8 mouse cellular contexts compared by ENCODE assay signal in the genomic region with DNA sequence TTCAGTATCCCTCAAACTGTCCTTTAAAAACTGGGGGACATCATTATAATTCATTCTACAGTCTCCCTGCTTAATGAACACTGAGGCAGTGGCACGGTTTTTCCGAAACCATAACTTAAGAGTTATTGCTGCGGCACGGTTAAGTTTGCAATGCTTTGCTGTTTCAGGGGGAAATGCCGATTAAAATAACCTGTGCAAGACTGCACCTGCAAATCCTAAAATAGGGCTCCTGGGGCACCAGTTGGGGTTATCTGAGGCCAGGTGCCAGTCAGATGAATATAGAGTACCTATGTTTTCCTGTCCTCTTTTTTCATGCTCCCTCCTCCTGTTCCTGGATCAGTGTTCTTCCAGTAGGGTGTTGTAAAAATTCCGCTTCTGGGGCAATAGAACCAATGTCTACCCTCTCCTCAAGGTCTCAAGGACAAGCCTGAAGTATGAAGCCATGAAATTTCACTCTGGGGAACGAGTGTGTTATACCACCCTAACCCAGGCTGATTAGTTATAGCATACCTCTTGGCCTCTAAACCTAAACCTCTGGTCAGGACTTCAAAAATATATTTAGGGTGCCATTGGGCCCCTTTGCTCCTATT. TPM values are rescaled to one million over a fixed set of nuclear protein-coding genes. Genes with fewer than 3 reads are reported as not detected.
DNase-seq lines count a peak whose midpoint lies in the region; ATAC-seq and TF ChIP-seq lines count a peak whose summit lies in the region.

No protein-coding gene starts in this region.

- peak overlapping the region; percentile 59 for H3K9ac ChIP-seq in liver, embryonic 15.5 days

- H3K27ac ChIP-seq in testis, adult 2 months (ENCODE audit: control insufficient read depth, insufficient read depth, low read depth, low read length) = no peak overlapping the region
- peak overlapping the region; percentile 79 for H3K27ac ChIP-seq in liver, embryonic 15.5 days (replicated peaks)

- no peaks in the 10 kb centered on the region for H3K9me3 ChIP-seq in erythroblast, embryonic 14.5 days (ENCODE audit: control insufficient read depth, low read length)
- H3K9me3 ChIP-seq in liver, embryonic 15.5 days (replicated peaks) = no peaks in the 10 kb centered on the region

- peaks cover 69% of the 10 kb centered on the region for H3K4me1 ChIP-seq in erythroblast, embryonic 14.5 days (ENCODE audit: control insufficient read depth)
- H3K4me1 ChIP-seq in testis, adult 2 months (ENCODE audit: control insufficient read depth, insufficient read depth, low read length) = peaks cover 3% of the 10 kb centered on the region
- peaks cover 60% of the 10 kb centered on the region for H3K4me1 ChIP-seq in liver, embryonic 15.5 days (replicated peaks)

- H3K36me3 ChIP-seq in erythroblast, embryonic 14.5 days (ENCODE audit: control insufficient read depth) = peaks cover 46% of the 10 kb centered on the region
- H3K36me3 ChIP-seq in testis, adult 2 months (ENCODE audit: control insufficient read depth, insufficient read depth, low read length) = no peaks in the 10 kb centered on the region
- H3K36me3 ChIP-seq in liver, embryonic 15.5 days (replicated peaks) = peaks cover 18% of the 10 kb centered on the region

- no peak for TF ChIP-seq POLR2A in testis, adult 2 months (IDR thresholded peaks at IDR 0.05; ENCODE audit: control insufficient read depth, low read depth, low read length)

- ATAC-seq in erythroblast, adult 5-6 weeks (replicated peaks; ENCODE audit: low FRiP score, poor library complexity, severe bottlenecking) = no peak
- ATAC-seq in liver, embryonic 15.5 days (ENCODE audit: insufficient read depth) = no peak

- peak overlapping the region; percentile 74 for H3K4me3 ChIP-seq in erythroblast, embryonic 14.5 days (replicated peaks)
- H3K4me3 ChIP-seq in testis, adult 2 months (ENCODE audit: control insufficient read depth, low read depth, low read length) = peak overlapping the region; percentile 66; the same call in 1 of the 2 replicates
- peak overlapping the region; percentile 57 for H3K4me3 ChIP-seq in liver, embryonic 15.5 days (replicated peaks)

- peak overlapping the region; percentile 75 for H3K4me2 ChIP-seq in liver, embryonic 15.5 days

- 52% methylated on average over 7 of the region's 7 CpGs for WGBS in liver, embryonic 15.5 days (ENCODE audit: insufficient replicate concordance)

- no peak for TF ChIP-seq CTCF in testis, adult 2 months (IDR thresholded peaks at IDR 0.05; ENCODE audit: control insufficient read depth, insufficient read depth, insufficient replicate concordance, low read depth, low read length)

- DNase-seq in testis, postnatal 10 days (ENCODE audit: low spot score) = no peak
- DNase-seq in urinary bladder, adult 18-20 months (ENCODE audit: low spot score in 2 of 2) = no peak
- no peak for DNase-seq in cerebellum, adult 9-11 months
- DNase-seq in retina, embryonic 14.5 days (ENCODE audit: low spot score) = no peak

- H3K27me3 ChIP-seq in erythroblast, embryonic 14.5 days (ENCODE audit: control insufficient read depth) = no peaks in the 10 kb centered on the region
- no peaks in the 10 kb centered on the region for H3K27me3 ChIP-seq in testis, adult 2 months (ENCODE audit: control insufficient read depth, insufficient read depth, low read length)
- no peaks in the 10 kb centered on the region for H3K27me3 ChIP-seq in liver, embryonic 15.5 days

RNA-seq across cellular contexts. Expression of gene Mki67, which starts 0.9 kb away (rescaled TPM):
- polyA plus RNA-seq in erythroblast, embryonic 14.5 days (2012) = 7.0 and 10.8 TPM in 2 replicates
- 808 and 979 TPM in 2 replicates for total RNA-seq in erythroblast, adult 5-6 weeks (2015; ENCODE audit: low replicate concordance)
- 1,323 and 1,353 TPM in 2 replicates for total RNA-seq in erythroblast, adult 5-6 weeks (2017; ENCODE audit: low replicate concordance)
- polyA plus RNA-seq in testis, adult 2 months (2012; rRNA removed) = 2.2 and 2.9 TPM in 2 replicates
- 99.4 and 99.7 TPM in 2 replicates for polyA plus RNA-seq in liver, embryonic 15.5 days (2015; fragmentation: Nextera tagmentation; extraction: Ambion mirVana)
